Mouse (Mus musculus): ENCODE results near the gene Slc16a12.

- TF ChIP-seq CTCF (IDR thresholded peaks at IDR 0.05; ENCODE audit: low read depth) = no peak
- TF ChIP-seq EP300 (IDR thresholded peaks at IDR 0.05; ENCODE audit: low read depth) = no peak
These were observed 20.7 kb downstream of the Slc16a12 start for GRCm38 (mm10) chr19:34726254-34726962.

All from heart, postnatal 0 days (tissue).